7 mouse cellular contexts compared by ENCODE assay signal in genomic region chr9:30480464-30480863, GRCm38 (mm10). TPM values are rescaled to one million over a fixed set of nuclear protein-coding genes. Genes with fewer than 3 reads are reported as not detected.
A peak's percentile ranks its signal among the peaks of the same experiment; 100 is the strongest.
DNase-seq lines count a peak whose midpoint lies in the region; ATAC-seq lines count a peak whose summit lies in the region.

No protein-coding gene starts in this region.

- no peaks in the 10 kb centered on the region for H3K9me3 ChIP-seq in intestine, embryonic 15.5 days
- no peaks in the 10 kb centered on the region for H3K9me3 ChIP-seq in midbrain, embryonic 11.5 days (ENCODE audit: control insufficient read depth, low read length)

- peak; percentile 81 for ATAC-seq in intestine, embryonic 15.5 days
- ATAC-seq in midbrain, embryonic 11.5 days (ENCODE audit: low FRiP score), result peak; percentile 92

- no peaks in the 10 kb centered on the region for H3K4me1 ChIP-seq in intestine, embryonic 15.5 days (replicated peaks)
- peaks cover 2% of the 10 kb centered on the region; the same call in 1 of the 2 replicates for H3K4me1 ChIP-seq in midbrain, embryonic 11.5 days (ENCODE audit: control insufficient read depth, insufficient read depth, low read length)

- 5% methylated on average over 6 of the region's 6 CpGs for WGBS in intestine, embryonic 15.5 days
- WGBS in midbrain, embryonic 11.5 days, result 4% methylated on average over 6 of the region's 6 CpGs

- peak; percentile 89 for DNase-seq in adrenal gland, adult 2 months
- DNase-seq in embryo, embryonic 11.5 days (ENCODE audit: low read depth, low spot score), result peak; percentile 96
- peak; percentile 88 to 91 for DNase-seq in gastrocnemius, postnatal 36 days
- DNase-seq in left cerebral cortex, postnatal 14 days (ENCODE audit: low spot score in 2 of 2), result peak; percentile 96 to 98
- DNase-seq in midbrain, embryonic 11.5 days (ENCODE audit: low spot score, missing footprints), result peak; percentile 99
- peak; percentile 96 for DNase-seq in skeletal muscle tissue, adult 2 months (ENCODE audit: low read depth, low spot score)

- no peak overlapping the region for H3K4me3 ChIP-seq in intestine, embryonic 15.5 days (replicated peaks)
- H3K4me3 ChIP-seq in midbrain, embryonic 11.5 days (ENCODE audit: low read depth, low read length), result no peak overlapping the region

- H3K27me3 ChIP-seq in intestine, embryonic 15.5 days (replicated peaks), result no peaks in the 10 kb centered on the region
- no peaks in the 10 kb centered on the region for H3K27me3 ChIP-seq in midbrain, embryonic 11.5 days (ENCODE audit: control insufficient read depth, insufficient read depth, low read length)

- no peak overlapping the region for H3K4me2 ChIP-seq in intestine, embryonic 15.5 days (replicated peaks)
- H3K4me2 ChIP-seq in midbrain, embryonic 11.5 days, result no peak overlapping the region

- intact Hi-C loops in gastrocnemius, postnatal 36 days (cut with DNase I), result loop anchor here (1.0 to 5.0 kb wide), 3 partner anchors 33 to 602 kb away; no protein-coding TSS in a partner anchor
- intact Hi-C loops in left cerebral cortex, postnatal 14 days (cut with DNase I), result loop anchor here (1.0 to 2.0 kb wide), 3 partner anchors 456 to 602 kb away; no protein-coding TSS in a partner anchor

- no peak overlapping the region for H3K9ac ChIP-seq in intestine, embryonic 15.5 days
- no peak overlapping the region for H3K9ac ChIP-seq in midbrain, embryonic 11.5 days (ENCODE audit: low read length)

- H3K27ac ChIP-seq in intestine, embryonic 15.5 days, result no peak overlapping the region
- no peak overlapping the region for H3K27ac ChIP-seq in midbrain, embryonic 11.5 days (ENCODE audit: low read depth, low read length)

- H3K36me3 ChIP-seq in intestine, embryonic 15.5 days, result no peaks in the 10 kb centered on the region
- no peaks in the 10 kb centered on the region for H3K36me3 ChIP-seq in midbrain, embryonic 11.5 days (ENCODE audit: control insufficient read depth, insufficient read depth, low read length)

RNA-seq across cellular contexts. Expression of gene Snx19, which starts 53.6 kb away (rescaled TPM):
- 10 to 100 TPM; 27.1 to 34.5 TPM for total RNA-seq in adrenal gland, adult 2 months (2021)
- polyA plus RNA-seq in adrenal gland, adult 2 months (2012; rRNA removed), result 9.6 and 11.1 TPM in 2 replicates
- 10 to 100 TPM; 17.7 to 19.8 TPM for total RNA-seq in gastrocnemius, postnatal 36 days (2021)
- 15.1 and 16.2 TPM in 2 replicates for polyA plus RNA-seq in intestine, embryonic 15.5 days (2015; fragmentation: Nextera tagmentation; extraction: Ambion mirVana)
- total RNA-seq in left cerebral cortex, postnatal 14 days (2021), result 10 to 100 TPM; 38.4 to 38.5 TPM
- polyA plus RNA-seq in midbrain, embryonic 11.5 days (2014; fragmentation: Nextera tagmentation; extraction: Ambion mirVana), result 25.8 and 27.5 TPM in 2 replicates
